Mouse (Mus musculus) mouse trophoblast stem cell (cell line): ENCODE results near the gene Chd9.

ENCODE experiments used
- in situ Hi-C, 2 experiments: fragments of 300-500 bp; cut with MseI, MboI; formaldehyde crosslinking; loops; 2 replicates in 1 of 2; 3 replicates in 1 of 2; pipeline ENCODE4 v1.15.1; 2025

Gene Chd9

GRCm38 (mm10) chr8:90837440-90837839, 9.3 kb downstream of the Chd9 start:
- in situ Hi-C loops = no loop called here

- in situ Hi-C loops = no loop called here
Measured at GRCm38 (mm10) chr8:90839725-90840714, 11.9 kb downstream of the Chd9 start.

GRCm38 (mm10) chr8:90841321-90841720, 13.2 kb downstream of the Chd9 start:
- in situ Hi-C loops = no loop called here

GRCm38 (mm10) chr8:90843127-90843526, 15.0 kb downstream of the Chd9 start:
- in situ Hi-C loops = no loop called here

- in situ Hi-C loops = no loop called here
Measured at GRCm38 (mm10) chr8:90844179-90844967, 16.2 kb downstream of the Chd9 start.

- in situ Hi-C loops = no loop called here
Measured at GRCm38 (mm10) chr8:90847980-90848379, 19.8 kb downstream of the Chd9 start.

GRCm38 (mm10) chr8:90849462-90850050, 21.4 kb downstream of the Chd9 start:
- in situ Hi-C loops = no loop called here

- in situ Hi-C loops = no loop called here
Measured at GRCm38 (mm10) chr8:90851544-90851943, 23.4 kb downstream of the Chd9 start.

- in situ Hi-C loops = no loop called here
Measured at GRCm38 (mm10) chr8:90853971-90854670, 26.0 kb downstream of the Chd9 start.

GRCm38 (mm10) chr8:90854671-90855161, 26.6 kb downstream of the Chd9 start:
- in situ Hi-C loops = no loop called here

GRCm38 (mm10) chr8:90856171-90856570, 28.0 kb downstream of the Chd9 start:
- in situ Hi-C loops = no loop called here

GRCm38 (mm10) chr8:90856952-90857351, 28.8 kb downstream of the Chd9 start:
- in situ Hi-C loops = no loop called here

GRCm38 (mm10) chr8:90858071-90858470, 29.9 kb downstream of the Chd9 start:
- in situ Hi-C loops = no loop called here

- in situ Hi-C loops = no loop called here
Measured at GRCm38 (mm10) chr8:90861266-90861944, 33.3 kb downstream of the Chd9 start.

GRCm38 (mm10) chr8:90862038-90862437, 33.9 kb downstream of the Chd9 start:
- in situ Hi-C loops = no loop called here

- in situ Hi-C loops = no loop called here
Measured at GRCm38 (mm10) chr8:90867061-90867460, 38.9 kb downstream of the Chd9 start.

GRCm38 (mm10) chr8:90867911-90868310, 39.8 kb downstream of the Chd9 start:
- in situ Hi-C loops = no loop called here

GRCm38 (mm10) chr8:90868334-90868733, 40.2 kb downstream of the Chd9 start:
- in situ Hi-C loops = no loop called here

GRCm38 (mm10) chr8:90869071-90869919, 41.1 kb downstream of the Chd9 start:
- in situ Hi-C loops = no loop called here
